Mouse (Mus musculus) CD4-positive, CD25-positive, alpha-beta regulatory T cell, adult 9 weeks (primary cell): Measurements from ENCODE around the gene Cdkn2c. TPM values are rescaled to one million over a fixed set of nuclear protein-coding genes. Genes with fewer than 3 reads are reported as not detected.

Experiments
- polyA plus RNA-seq: library from polyadenylated mRNA; unstranded; fragments of 100-300 nt; shearing (Covaris generic); gene quantifications from one replicate; pipeline ENCODE4 v1.2.1, GENCODE M21; 2017

The Cdkn2c gene
- 17.1 TPM for polyA plus RNA-seq

DNA sequence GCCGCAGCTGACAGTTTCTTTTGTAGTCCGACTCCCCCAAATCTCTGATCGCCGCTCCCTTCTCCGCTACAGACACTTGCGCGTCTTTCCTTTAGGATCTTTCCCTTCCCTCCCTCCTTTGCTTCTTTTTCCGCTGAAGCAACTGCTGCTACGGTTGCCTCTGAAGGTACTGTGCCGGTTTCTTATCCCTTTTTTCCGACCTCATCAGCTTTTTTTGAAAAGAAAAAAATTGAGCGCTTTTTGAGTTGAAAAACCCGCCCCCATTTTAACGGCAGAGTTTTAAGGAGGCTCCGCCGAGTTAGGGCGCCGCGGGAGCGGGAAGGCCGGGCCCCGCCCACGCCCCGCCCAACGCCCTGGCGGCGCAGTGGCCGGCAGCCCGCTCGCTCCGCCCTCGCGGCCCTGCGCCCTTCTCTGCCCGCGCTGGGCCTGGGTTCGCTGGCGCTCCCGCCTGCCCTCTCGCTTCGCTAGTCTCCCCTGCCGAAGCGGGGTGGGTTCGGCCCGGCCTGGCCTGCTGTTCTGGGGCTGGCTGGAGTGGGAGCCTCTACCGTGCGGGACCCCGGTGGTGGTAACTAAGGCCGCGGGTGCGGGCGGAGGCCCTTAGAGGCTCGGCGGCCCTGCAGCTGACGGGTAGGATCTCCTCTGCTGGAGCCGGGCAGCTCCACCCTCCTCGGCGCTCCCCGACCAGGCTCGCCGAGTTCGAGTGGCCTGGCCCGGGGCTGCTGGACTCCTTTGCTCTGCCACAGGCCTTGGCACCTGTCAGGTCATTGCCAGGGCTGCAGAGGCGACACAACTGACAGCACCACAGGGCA lies at the start of gene Cdkn2c:
TSS of gene Cdkn2c (minus strand) at position 729 of the 809 bp plus-strand sequence.

DNA sequence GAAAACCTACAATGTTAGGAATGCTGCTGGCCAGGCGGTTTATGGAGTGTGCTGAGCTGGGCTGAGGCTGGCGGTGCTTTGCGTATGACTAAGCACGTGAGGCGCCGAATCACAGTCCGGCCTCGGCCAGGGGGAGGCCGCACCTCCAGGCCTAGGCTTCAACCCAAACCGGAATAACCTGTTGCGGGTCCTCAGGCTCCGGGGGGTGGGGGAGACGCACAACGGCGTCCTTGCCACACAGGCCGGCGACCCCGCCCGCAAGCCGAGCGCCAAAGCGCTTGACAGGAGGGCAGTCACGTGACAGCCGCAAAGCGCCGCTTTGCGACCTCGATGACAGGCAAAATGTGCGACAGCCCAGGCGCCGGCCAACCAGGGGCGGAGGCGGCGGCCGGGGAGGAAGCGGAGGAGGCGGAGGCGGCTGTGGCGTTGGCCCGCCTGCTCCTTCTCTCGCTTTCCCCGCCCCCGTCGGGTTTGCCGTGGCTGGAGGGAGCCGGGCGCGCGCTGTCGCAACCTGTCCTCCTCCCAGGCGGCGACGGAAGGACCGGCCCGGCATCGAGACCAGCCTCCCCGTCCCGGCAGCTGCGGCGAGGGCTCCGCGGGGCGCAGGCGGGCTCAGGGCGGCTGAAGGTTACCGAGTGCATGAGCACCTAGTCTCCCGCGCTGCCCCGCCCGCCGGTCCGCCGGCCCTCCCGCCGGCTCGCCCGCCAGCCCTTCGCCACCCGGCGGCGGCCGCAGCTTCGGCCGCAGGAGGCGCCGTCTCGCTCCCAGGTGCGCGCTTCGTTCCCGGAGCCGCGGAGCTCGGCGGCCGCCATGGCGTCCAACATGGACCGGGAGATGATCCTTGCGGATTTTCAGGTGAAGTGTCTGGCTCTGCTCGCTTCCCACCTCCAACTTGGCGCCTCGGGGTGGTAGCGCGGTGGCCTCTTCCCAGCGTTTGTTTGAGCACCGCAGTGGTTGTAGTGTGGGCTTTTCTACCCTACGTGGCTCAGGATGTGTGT lies 9.5 kb upstream of the Cdkn2c start, which contains the start of gene Faf1:
TSS of gene Faf1 (plus strand) at position 371 of the 998 bp plus-strand sequence.

Other genes with a start within 250 kb of the Cdkn2c start
- gene Rnf11, start 182.5 kb downstream of the Cdkn2c start, polyA plus RNA-seq = 2.4 TPM
- not detected for gene 4930522H14Rik, start 135.9 kb downstream of the Cdkn2c start, polyA plus RNA-seq
- gene Faf1, start 9.4 kb upstream of the Cdkn2c start, polyA plus RNA-seq = 2.0 TPM